Mouse (Mus musculus) kidney, adult 2 months (tissue): Measurements from ENCODE around the gene Slc9a9. TPM values are rescaled to one million over a fixed set of nuclear protein-coding genes. Genes with fewer than 3 reads are reported as not detected.

Experiments used
- DNase-seq: peaks from one replicate; pipeline ENCODE4 v3.0.0; 2021
- H3K27ac ChIP-seq: fragments of 200-500 bp; 2 replicates; pipeline ENCODE4 v1.5.1; 2012; ENCODE audit warnings: low read depth, low read length, control low read depth, inconsistent platforms; ENCODE audit not compliant: insufficient read depth
- H3K27me3 ChIP-seq: fragments of 200-500 bp; replicated peaks from 2 replicates; pipeline ENCODE4 v1.6.1; 2012; ENCODE audit warnings: mild to moderate bottlenecking, moderate library complexity, low read length, inconsistent platforms; ENCODE audit not compliant: control insufficient read depth, insufficient read depth
- H3K36me3 ChIP-seq: fragments of 200-500 bp; 2 replicates; pipeline ENCODE4 v1.6.1; 2012; ENCODE audit warnings: mild to moderate bottlenecking, moderate library complexity, low read length, inconsistent platforms; ENCODE audit not compliant: control insufficient read depth, insufficient read depth
- H3K4me1 ChIP-seq: fragments of 200-500 bp; 2 replicates; pipeline ENCODE4 v1.6.1; 2011; ENCODE audit warnings: low read length; ENCODE audit not compliant: control insufficient read depth, insufficient read depth
- H3K4me3 ChIP-seq: fragments of 200-500 bp; 2 replicates; pipeline ENCODE4 v1.5.1; 2011; ENCODE audit warnings: mild to moderate bottlenecking, low read depth, low read length, control low read depth; ENCODE audit not compliant: insufficient read depth
- CTCF ChIP-seq: fragments of 200-500 bp; conservative IDR thresholded peaks from 2 replicates; pipeline ENCODE4 v1.5.1; 2011; ENCODE audit warnings: low read depth, mild to moderate bottlenecking, control low read depth, low read length, moderate library complexity, mixed read lengths; ENCODE audit not compliant: insufficient read depth, insufficient read length
- POLR2A ChIP-seq: fragments of 200-500 bp; IDR thresholded peaks from one replicate; pipeline ENCODE4 v1.6.1; 2011; ENCODE audit warnings: low read depth, low read length, control low read depth
- WGBS: fragments of 180-500 bp; shearing (Covaris S2); methylation state at CpG from one replicate; pipeline ENCODE4 v1.1.7; 2018; 5-methylcytosine and 5-hydroxymethylcytosine counted together
- polyA plus RNA-seq: library from polyadenylated mRNA; depleted of rRNA; stranded (reverse); fragments of >200 nt; gene quantifications from 2 replicates; pipeline ENCODE4 v1.2.3, GENCODE M21; 2012

Gene Slc9a9
- polyA plus RNA-seq, 1 experiment = 1.5 TPM

GRCm38 (mm10) chr9:95157948-95158347 is 488.2 kb downstream of the Slc9a9 start:
- no peaks in the 10 kb centered on the region for H3K27me3 ChIP-seq
- TF ChIP-seq POLR2A (no peak), CTCF (no peak)
- no peaks in the 10 kb centered on the region for H3K4me1 ChIP-seq
- no peak overlapping the region for H3K4me3 ChIP-seq
- H3K36me3 ChIP-seq = no peaks in the 10 kb centered on the region
- H3K27ac ChIP-seq = no peak overlapping the region
- 52% methylated on average over 4 of the region's 4 CpGs for whole genome bisulfite sequencing
- no peak for DNase-seq

GRCm38 (mm10) chr9:95158916-95159315 is 489.2 kb downstream of the Slc9a9 start:
- Histone ChIP-seq H3K4me3 (no peak overlapping the region), H3K27me3 (no peaks in the 10 kb centered on the region), H3K27ac (no peak overlapping the region), H3K36me3 (no peaks in the 10 kb centered on the region), H3K4me1 (no peaks in the 10 kb centered on the region)
- WGBS = 85% methylated on average over 8 of the region's 8 CpGs
- no peak for DNase-seq
- TF ChIP-seq CTCF (no peak), POLR2A (no peak)

- Histone ChIP-seq H3K36me3 (no peaks in the 10 kb centered on the region), H3K27me3 (no peaks in the 10 kb centered on the region), H3K4me3 (no peak overlapping the region), H3K27ac (no peak overlapping the region), H3K4me1 (no peaks in the 10 kb centered on the region)
- no peak for DNase-seq
- 74% methylated on average over 7 of the region's 7 CpGs for WGBS
- TF ChIP-seq CTCF = no peak
- no peak for TF ChIP-seq POLR2A
Measured at GRCm38 (mm10) chr9:95160575-95161300, 491.0 kb downstream of the Slc9a9 start.

GRCm38 (mm10) chr9:95161699-95162098 is 492.0 kb downstream of the Slc9a9 start:
- H3K27me3 ChIP-seq = no peaks in the 10 kb centered on the region
- TF ChIP-seq POLR2A = no peak
- TF ChIP-seq CTCF = no peak
- no peaks in the 10 kb centered on the region for H3K36me3 ChIP-seq
- DNase-seq = no peak
- no peak overlapping the region for H3K27ac ChIP-seq
- H3K4me3 ChIP-seq = no peak overlapping the region
- WGBS = 78% methylated on average over 2 of the region's 2 CpGs
- no peaks in the 10 kb centered on the region for H3K4me1 ChIP-seq

- 62% methylated on average over 4 of the region's 4 CpGs for WGBS
- Histone ChIP-seq H3K4me1 (no peaks in the 10 kb centered on the region), H3K27ac (no peak overlapping the region), H3K27me3 (no peaks in the 10 kb centered on the region), H3K4me3 (no peak overlapping the region), H3K36me3 (no peaks in the 10 kb centered on the region)
- peak; percentile 59 for DNase-seq
- TF ChIP-seq POLR2A (no peak), CTCF (no peak)
Measured at GRCm38 (mm10) chr9:95166224-95166623, 496.5 kb downstream of the Slc9a9 start.

- H3K4me1 ChIP-seq = no peaks in the 10 kb centered on the region
- DNase-seq = no peak
- 66% methylated on average over 1 of the region's 1 CpGs for WGBS
- TF ChIP-seq CTCF (no peak), POLR2A (no peak)
- H3K27me3 ChIP-seq = no peaks in the 10 kb centered on the region
- H3K4me3 ChIP-seq = no peak overlapping the region
- H3K36me3 ChIP-seq = no peaks in the 10 kb centered on the region
- no peak overlapping the region for H3K27ac ChIP-seq
Measured at GRCm38 (mm10) chr9:95167806-95168205, 498.1 kb downstream of the Slc9a9 start.

GRCm38 (mm10) chr9:95168487-95169008 is 498.8 kb downstream of the Slc9a9 start:
- TF ChIP-seq POLR2A (no peak), CTCF (no peak)
- 71% methylated on average over 13 of the region's 13 CpGs for WGBS
- no peak overlapping the region for H3K4me3 ChIP-seq
- no peaks in the 10 kb centered on the region for H3K4me1 ChIP-seq
- peak; percentile 48 for DNase-seq
- H3K27ac ChIP-seq = peak overlapping the region; percentile 29; the same call in 1 of the 2 replicates
- no peaks in the 10 kb centered on the region for H3K36me3 ChIP-seq
- H3K27me3 ChIP-seq = no peaks in the 10 kb centered on the region
